Mouse (Mus musculus): ENCODE measurements around the gene Eaf2.

Eaf2 gene
- long read RNA-seq, experiment 1, result 0 reads
- long read RNA-seq, experiment 2, partial matches to known transcripts, result 0 of 1 reads
- long read RNA-seq, experiment 2, other reads (novel, unspliced or antisense), result 1 of 1 reads

GRCm38 (mm10) chr16:36874583-36875275 is at the start of gene Eaf2, which contains the start of gene Golgb1:
TSS of gene Eaf2 (minus strand) at chr16:36875003.
TSS of gene Golgb1 (plus strand) at chr16:36875140.
- intact Hi-C loops (cut with DNase I), result loop anchor here (10.0 kb wide), 1 partner anchor 140 kb away; the partner anchor contains the start of gene Polq

- intact Hi-C loops (cut with DNase I), result no loop called here
These were observed 49.5 kb upstream of the Eaf2 start for GRCm38 (mm10) chr16:36924312-36924711.

DNA sequence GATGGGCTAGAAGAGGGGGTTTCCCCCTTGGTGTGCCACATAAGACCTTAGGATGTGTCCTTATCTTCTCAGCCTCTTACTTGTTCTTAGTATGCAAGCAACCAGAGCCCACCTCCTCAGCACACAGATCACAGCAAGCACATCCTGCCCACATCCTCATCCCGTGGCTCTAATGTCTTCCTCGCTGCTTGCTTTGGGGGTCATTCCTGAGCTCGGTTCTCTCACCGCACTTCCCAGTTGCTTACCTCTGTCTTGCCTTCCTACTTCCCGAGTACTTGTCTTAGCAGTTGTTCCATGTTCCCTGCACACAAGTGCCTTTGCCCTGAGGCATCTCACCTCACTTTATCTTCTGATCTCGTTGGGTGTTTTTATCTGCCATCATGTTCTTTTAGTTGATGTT is 47.2 kb upstream of the Eaf2 start:
- intact Hi-C loops (cut with DNase I), result no loop called here

DNA sequence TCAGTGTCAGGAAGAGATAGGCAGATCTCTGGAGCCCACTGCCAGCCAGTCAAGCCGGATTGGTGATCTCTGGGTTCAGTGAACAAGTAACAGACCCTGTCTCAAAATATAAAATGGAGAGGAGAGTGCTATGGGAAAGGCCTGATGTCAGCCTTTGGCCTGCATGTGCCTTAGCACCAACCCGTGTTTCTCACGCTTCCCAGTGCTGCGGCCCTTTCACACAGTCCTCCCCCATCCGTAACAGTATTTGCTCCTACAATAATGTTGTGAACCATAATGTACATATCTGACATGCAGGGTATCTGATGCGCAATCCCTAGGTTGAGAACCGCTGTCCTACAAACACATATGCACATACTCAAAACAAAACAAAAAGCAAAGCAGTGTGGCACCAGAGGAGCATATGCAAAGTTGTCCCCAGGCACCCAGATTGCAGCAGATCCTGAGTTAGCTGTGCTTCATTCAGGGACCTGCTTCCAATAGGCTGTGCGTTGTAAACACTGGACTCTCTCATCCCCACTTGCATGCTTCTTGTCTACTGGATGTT is 46.3 kb upstream of the Eaf2 start:
- intact Hi-C loops (cut with DNase I), result no loop called here

DNA sequence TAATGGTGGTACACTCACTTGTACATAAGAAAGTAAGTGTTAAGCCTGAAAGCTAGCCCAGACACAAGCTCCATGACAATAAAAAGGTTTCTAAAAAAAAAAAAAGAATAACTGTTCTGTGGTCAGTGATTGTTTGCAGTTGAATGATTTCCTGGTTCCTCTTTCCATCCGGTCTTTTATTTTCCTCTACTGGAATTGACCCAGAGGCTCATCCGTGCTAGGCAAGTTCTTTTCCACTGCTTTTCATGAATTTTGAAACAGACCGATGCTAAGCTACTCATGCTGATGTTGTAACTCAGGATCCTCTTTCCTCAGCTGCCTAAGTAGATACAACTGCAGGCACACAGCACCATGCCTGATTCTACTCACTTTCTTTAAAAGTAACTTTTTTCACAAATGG is 45.6 kb upstream of the Eaf2 start:
- intact Hi-C loops (cut with DNase I), result no loop called here

DNA sequence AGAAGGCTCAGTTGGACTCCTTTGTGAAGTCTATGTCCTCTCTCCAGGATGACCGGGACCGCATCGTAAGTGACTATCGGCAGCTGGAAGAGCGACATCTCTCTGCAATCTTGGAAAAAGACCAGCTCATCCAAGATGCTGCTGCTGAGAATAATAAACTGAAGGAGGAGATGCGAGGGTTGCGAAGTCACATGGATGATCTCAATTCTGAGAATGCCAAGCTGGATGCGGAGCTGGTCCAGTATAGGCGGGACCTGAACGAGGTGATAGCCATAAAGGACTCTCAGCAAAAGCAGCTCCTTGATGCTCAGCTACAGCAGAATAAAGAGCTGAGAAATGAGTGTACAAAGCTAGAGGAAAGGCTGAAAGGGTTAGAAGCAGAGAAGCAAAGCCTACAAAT is 43.7 kb upstream of the Eaf2 start:
- intact Hi-C loops (cut with DNase I), result loop anchor here (10.0 kb wide), 1 partner anchor 84 kb away; no protein-coding TSS in a partner anchor

- intact Hi-C loops (cut with DNase I), result loop anchor here (10.0 kb wide), 1 partner anchor 79 kb away; no protein-coding TSS in a partner anchor
These were observed 39.4 kb upstream of the Eaf2 start for GRCm38 (mm10) chr16:36914195-36914594.

DNA sequence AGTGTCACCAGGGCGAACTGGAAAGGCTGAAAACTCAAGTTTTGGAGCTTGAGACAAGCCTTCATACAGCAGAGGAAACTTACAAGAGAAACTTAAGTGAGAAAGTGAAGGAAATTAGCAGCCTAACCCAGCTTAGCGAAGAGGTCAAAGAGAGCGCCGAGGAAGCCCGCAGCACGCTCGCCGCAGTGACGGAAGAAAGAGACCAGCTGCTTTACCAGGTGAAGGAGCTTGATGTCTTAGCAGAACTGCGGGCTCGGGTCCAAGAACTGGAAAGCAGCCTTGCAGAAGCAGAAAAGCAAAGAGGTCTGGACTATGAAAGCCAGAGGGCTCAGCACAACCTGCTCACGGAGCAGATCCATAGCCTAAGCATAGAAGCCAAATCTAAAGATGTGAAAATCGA is 37.5 kb upstream of the Eaf2 start:
- intact Hi-C loops (cut with DNase I), result loop anchor here (10.0 kb wide), 1 partner anchor 78 kb away; no protein-coding TSS in a partner anchor

DNA sequence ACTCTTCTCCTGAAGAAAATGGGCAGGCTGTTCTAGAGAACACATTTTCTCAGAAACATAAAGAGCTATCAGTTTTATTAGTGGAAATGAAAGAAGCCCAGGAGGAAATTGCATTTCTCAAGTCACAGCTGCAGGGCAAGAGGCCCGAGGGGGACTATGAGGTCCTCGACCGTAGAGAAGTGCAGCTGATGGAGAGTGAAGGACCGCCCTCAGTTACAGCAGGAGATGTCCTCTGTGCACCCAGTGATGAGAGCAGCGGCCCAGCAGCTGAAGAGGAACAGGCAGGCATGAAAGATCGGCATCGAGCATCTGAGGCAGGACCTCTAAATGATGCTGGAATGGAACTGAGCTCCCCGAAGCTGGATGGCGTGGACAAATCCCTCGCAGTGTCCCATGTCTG is 37.1 kb upstream of the Eaf2 start:
- intact Hi-C loops (cut with DNase I), result loop anchor here (10.0 kb wide), 1 partner anchor 77 kb away; no protein-coding TSS in a partner anchor

DNA sequence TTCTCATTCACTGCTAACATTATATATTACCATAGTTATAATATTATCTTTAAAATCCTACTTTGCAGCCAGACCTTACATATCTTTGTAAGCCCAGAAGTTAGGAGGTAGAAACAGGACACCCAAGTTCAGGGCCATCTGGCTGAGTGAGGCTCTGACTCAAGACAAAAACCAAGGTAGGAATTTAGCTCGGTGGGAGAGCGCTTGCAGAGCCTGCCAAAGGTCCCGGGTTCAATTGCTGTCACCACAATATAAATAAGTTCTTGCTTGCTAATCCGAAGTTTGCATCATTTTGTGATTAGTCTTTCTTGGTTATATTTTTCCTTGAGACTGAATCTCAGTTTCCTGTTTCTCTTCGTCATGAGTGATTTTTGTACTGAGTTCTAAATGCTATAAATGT is 28.4 kb upstream of the Eaf2 start:
- intact Hi-C loops (cut with DNase I), result no loop called here

- intact Hi-C loops (cut with DNase I), result no loop called here
These were observed 21.9 kb upstream of the Eaf2 start for GRCm38 (mm10) chr16:36896712-36897111.

- intact Hi-C loops (cut with DNase I), result no loop called here
These were observed 18.5 kb upstream of the Eaf2 start for GRCm38 (mm10) chr16:36893317-36893716.

- intact Hi-C loops (cut with DNase I), result no loop called here
These were observed 16.6 kb upstream of the Eaf2 start for GRCm38 (mm10) chr16:36891415-36891814.

DNA sequence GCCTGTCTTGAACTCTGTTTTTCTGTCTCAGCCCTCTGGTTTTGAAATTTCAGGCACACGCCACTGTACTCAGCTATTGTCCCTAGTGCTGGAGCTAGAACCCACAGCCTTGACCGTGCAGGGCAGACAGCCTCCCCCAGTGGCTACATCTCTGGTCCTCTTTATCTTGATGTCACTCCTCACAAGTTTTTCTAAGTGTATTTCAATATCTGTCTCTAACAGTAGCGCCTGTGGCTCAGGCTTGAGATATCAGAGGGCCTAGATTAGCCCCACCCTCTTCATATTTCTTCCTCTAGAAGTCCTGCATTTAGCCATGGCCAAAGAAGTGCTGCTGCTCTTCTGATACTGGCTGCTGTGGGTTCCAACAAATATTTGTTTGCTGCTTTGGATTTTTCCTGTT is 15.8 kb upstream of the Eaf2 start:
- intact Hi-C loops (cut with DNase I), result no loop called here

DNA sequence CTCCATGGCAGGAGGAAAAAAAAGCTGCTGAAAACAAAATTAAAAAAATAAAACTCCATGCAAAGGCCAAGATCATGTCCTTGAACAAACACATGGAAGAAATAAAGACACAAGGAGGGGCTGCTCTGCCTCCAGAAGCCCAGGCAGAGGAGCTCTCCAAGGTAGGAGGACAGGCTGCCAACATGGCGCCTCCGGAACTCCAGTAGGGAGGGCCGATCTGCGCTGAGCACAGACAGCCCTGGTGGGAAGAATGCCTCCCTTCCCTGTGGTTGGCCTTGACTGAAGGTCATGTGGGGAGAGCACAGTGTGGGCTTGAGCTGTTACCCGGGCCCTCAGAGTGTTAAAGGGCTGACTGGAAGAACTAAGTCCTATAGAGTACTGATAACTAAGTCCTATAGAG is 12.7 kb upstream of the Eaf2 start:
- intact Hi-C loops (cut with DNase I), result no loop called here

DNA sequence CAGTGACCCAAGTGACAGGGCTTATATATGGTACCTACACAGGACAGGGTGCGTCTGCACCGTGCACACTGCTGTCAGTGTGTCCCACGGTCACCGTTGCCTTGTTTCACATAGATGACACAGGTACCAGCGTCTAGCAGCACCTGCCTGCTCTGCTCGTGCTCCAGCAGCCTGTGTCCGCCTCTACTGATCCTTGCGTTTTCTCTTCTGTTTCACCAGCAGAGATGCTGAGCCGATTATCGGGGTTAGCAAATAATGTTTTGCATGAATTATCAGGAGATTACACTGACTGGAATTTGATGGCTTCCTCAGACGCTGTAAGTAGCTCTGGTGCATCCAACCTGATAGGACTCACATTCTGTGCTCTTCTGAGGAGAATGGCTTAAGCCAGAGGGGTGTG is 11.1 kb upstream of the Eaf2 start:
- intact Hi-C loops (cut with DNase I), result no loop called here

- intact Hi-C loops (cut with DNase I), result no loop called here
These were observed 10.1 kb upstream of the Eaf2 start for GRCm38 (mm10) chr16:36884881-36885280.

DNA sequence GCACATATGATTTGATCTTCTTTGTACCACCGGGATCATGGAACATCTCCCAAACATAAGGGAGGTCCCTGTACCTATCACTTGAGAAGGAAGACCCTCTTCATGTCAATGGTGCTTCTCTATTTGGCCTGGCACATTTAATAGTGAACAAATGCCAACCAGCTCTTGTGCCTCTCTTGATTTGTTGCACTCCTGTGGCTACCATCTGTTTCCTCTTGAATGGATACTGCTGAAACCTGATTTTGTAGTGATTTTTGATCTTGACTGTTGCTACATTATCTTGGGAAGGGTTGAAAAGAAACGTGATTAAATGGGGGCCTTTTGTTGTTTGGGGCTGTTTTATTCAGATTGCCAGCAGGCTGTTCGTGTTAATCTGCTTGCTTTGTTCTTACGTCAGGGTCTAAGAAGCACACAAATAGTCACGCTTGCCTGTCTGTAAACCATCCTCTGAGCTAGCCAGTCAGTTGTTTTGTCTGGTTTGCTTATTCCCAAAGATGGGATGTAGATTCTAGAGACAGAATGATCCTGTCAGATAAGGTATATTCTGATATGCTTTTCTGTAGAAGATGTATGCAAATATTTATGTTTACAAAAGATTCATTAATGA is 8.0 kb upstream of the Eaf2 start:
- intact Hi-C loops (cut with DNase I), result no loop called here

GRCm38 (mm10) chr16:36877316-36877715 is 2.5 kb upstream of the Eaf2 start:
- intact Hi-C loops (cut with DNase I), result loop anchor here (10.0 kb wide), 1 partner anchor 137 kb away; the partner anchor contains the start of gene Polq

DNA sequence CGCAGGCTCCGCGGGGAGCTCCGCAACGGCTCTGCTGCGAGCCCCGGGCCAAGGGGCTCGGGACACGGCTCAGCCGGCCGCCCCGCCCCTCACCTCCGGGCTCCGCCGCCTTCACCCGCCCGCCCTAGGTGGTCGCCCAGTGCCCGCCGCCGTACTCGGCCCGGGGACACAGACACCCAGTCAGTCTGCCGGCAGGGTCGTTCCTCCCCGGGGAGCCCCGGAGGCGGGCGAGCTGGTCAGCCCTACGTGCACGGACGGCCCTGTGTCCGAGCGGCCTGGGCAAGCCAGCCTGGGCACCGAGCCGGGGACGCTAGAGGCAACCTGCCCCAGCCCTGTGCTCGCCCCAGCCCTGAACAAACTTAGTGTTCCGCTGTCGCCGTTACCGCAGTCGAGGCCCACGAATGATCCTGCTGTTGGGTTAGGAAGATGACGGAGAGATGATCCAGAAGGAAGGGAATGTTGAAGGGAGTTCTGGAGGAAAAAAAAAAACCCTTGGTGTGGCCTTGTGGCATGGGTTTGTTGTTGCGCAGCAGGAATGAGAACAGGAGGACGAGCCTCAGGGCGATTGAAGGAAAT is 561 bp upstream of the Eaf2 start:
- intact Hi-C loops (cut with DNase I), result loop anchor here (10.0 kb wide), 1 partner anchor 139 kb away; the partner anchor contains the start of gene Polq

GRCm38 (mm10) chr16:36869442-36869841 is 5.4 kb downstream of the Eaf2 start:
- intact Hi-C loops (cut with DNase I), result no loop called here

DNA sequence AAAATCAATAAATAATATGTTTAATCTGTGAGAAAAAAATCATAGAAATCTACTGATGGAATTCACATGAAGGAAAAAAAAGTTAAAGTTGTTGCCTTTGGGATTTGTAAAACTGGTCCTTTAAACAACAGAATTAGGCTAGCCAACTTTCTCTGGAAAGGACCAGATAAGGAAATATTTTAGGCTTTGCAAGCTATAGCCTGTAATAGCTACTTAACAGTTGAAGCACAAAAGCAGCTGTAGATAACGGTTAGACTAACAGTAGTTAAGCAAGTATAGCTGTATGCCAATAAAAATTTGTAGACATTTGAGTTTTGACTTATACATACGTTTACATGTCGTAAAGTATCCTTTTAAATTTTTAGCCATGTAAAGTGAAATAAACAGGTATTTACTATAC is 11.2 kb downstream of the Eaf2 start:
- intact Hi-C loops (cut with DNase I), result no loop called here
